Mouse (Mus musculus) layer of hippocampus, adult 9-10 months (tissue): ENCODE measurements around the gene Csdc2.
A peak's percentile ranks its signal among the peaks of the same experiment; 100 is the strongest.
"Not testable (repeated sequence)": the region's sequence is repeated elsewhere in the genome, so short reads cannot be mapped to it uniquely, and the experiment has no call there.

Experiments used
- DNase-seq: peaks from one replicate; pipeline ENCODE4 v3.0.0; 2022; ENCODE audit warnings: low spot score

The Csdc2 gene

GRCm38 (mm10) chr15:81955414-81955813 is 18.9 kb downstream of the Csdc2 start:
- DNase-seq, result no peak

GRCm38 (mm10) chr15:81956457-81956856 is 19.9 kb downstream of the Csdc2 start:
- DNase-seq, result no peak

- no peak for DNase-seq
Measured at GRCm38 (mm10) chr15:81957598-81957997, 21.0 kb downstream of the Csdc2 start.

GRCm38 (mm10) chr15:81958906-81959305 is 22.3 kb downstream of the Csdc2 start:
- DNase-seq, result no peak

- peak; percentile 90 for DNase-seq
Measured at GRCm38 (mm10) chr15:81960171-81961077, 23.9 kb downstream of the Csdc2 start, which contains the start of gene Pmm1. Gene Pmm1, minus strand, starts transcription at chr15:81960930.

GRCm38 (mm10) chr15:81961078-81961451 is 24.5 kb downstream of the Csdc2 start:
- DNase-seq, result no peak

GRCm38 (mm10) chr15:81964262-81964661 is 27.7 kb downstream of the Csdc2 start:
- DNase-seq, result no peak

GRCm38 (mm10) chr15:81964980-81965545 is 28.5 kb downstream of the Csdc2 start:
- DNase-seq, result no peak

- no peak for DNase-seq
Measured at GRCm38 (mm10) chr15:81966062-81966829, 29.7 kb downstream of the Csdc2 start.

GRCm38 (mm10) chr15:81967821-81968220 is 31.3 kb downstream of the Csdc2 start:
- DNase-seq, result no peak

- DNase-seq, result no peak
Measured at GRCm38 (mm10) chr15:81968447-81968846, 31.9 kb downstream of the Csdc2 start.

- no peak for DNase-seq
Measured at GRCm38 (mm10) chr15:81969173-81969572, 32.6 kb downstream of the Csdc2 start.

GRCm38 (mm10) chr15:81969635-81970034 is 33.1 kb downstream of the Csdc2 start:
- DNase-seq, result not testable (repeated sequence)

- not testable (repeated sequence) for DNase-seq
Measured at GRCm38 (mm10) chr15:81970498-81970897, 33.9 kb downstream of the Csdc2 start.

- not testable (repeated sequence) for DNase-seq
Measured at GRCm38 (mm10) chr15:81975156-81975555, 38.6 kb downstream of the Csdc2 start.

GRCm38 (mm10) chr15:81980321-81980720 is 43.8 kb downstream of the Csdc2 start, which contains the start of gene 1700029P11Rik:
Gene 1700029P11Rik, plus strand, starts transcription at chr15:81980540.
- DNase-seq, result no peak

GRCm38 (mm10) chr15:81982173-81982572 is 45.6 kb downstream of the Csdc2 start:
- DNase-seq, result no peak

GRCm38 (mm10) chr15:81985267-81986161 is 49.0 kb downstream of the Csdc2 start:
- DNase-seq, result no peak

- DNase-seq, result no peak
Measured at GRCm38 (mm10) chr15:81987646-81988045, 51.1 kb downstream of the Csdc2 start, which contains the start of gene Xrcc6. Gene Xrcc6, plus strand, starts transcription at chr15:81987835.

- peak; percentile 79 for DNase-seq
Measured at GRCm38 (mm10) chr15:81989371-81990062, 53.0 kb downstream of the Csdc2 start.

- no peak for DNase-seq
Measured at GRCm38 (mm10) chr15:81990549-81990948, 54.0 kb downstream of the Csdc2 start.
